Mouse (Mus musculus): ENCODE results near the gene Tshb.

The Tshb gene

GRCm38 (mm10) chr3:102782618-102783017 lies at the start of gene Tshb:
Gene Tshb, minus strand, starts transcription at chr3:102782718.
- DNase-seq (ENCODE audit: low spot score in 2 of 2) = no peak

DNA sequence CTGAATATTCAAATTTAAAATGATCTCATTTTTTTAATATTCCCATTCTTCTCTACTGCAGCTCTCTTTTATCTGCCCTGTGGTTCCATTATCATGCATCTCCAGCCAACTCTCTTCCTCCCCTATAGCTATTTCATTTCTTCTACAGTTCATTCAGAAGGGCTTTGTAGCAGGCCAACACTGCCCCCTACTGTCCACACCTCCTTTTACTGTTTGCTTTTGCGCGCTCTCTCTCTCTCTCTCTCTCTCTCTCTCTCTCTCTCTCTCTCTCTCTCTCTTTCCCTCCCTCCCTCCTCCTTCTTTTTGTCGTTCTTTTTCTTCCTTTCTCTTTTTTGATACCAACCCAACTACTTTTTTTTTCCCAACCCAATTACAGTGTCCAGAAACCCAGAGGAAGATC lies 21.4 kb upstream of the Tshb start:
- DNase-seq (ENCODE audit: low spot score in 2 of 2) = peak; percentile 62 to 85

- DNase-seq (ENCODE audit: low spot score in 2 of 2) = no peak
These were observed 4.9 kb upstream of the Tshb start for GRCm38 (mm10) chr3:102787369-102787768.

DNA sequence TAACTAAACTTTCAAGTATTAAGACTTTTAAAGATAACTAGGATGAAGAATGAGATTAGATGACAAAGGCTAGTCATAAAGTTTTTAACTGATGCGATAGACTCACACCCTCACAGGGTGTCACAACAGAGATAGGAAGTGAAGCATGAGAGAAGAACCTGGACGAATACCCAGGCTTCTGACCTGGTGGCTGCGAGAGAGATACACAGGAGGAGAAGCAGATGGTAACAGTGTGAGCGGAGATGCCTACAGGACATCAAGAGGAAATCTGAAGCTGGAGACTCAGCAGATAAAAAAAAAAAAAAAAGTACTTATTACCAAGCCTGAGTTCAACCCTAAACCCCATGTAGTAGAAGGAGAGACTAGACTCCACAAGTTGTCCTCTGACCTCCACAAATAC lies 9.5 kb downstream of the Tshb start:
- no peak for DNase-seq (ENCODE audit: low spot score in 2 of 2)

- DNase-seq (ENCODE audit: low spot score in 2 of 2) = no peak
These were observed 17.7 kb downstream of the Tshb start for GRCm38 (mm10) chr3:102764850-102765249.

GRCm38 (mm10) chr3:102763713-102764400 lies 18.7 kb downstream of the Tshb start:
- peak in 1 of 2 experiments; percentile 46 for DNase-seq (ENCODE audit: low spot score in 2 of 2)

GRCm38 (mm10) chr3:102762388-102762787 lies 20.1 kb downstream of the Tshb start:
- DNase-seq (ENCODE audit: low spot score in 2 of 2) = no peak

- DNase-seq (ENCODE audit: low spot score in 2 of 2) = no peak
These were observed 22.3 kb downstream of the Tshb start for GRCm38 (mm10) chr3:102760236-102760635.

DNA sequence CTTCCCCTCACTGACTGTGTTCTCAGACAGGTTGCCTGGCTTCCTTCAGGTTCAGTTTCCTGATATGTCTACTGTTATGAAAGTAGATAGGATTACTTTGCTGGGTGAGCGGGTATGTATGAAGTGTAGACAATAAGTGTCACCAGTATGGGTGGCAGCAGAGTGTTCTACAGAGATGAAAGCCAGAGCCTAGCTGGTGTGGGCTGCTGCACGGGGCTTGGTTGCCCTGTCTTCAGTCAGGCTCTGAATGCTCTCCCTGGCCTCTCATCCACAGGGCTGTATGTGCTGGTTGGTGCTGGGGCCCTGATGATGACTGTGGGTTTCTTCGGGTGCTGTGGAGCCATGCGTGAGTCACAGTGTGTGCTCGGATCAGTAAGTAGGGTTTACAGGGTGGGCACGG lies 25.5 kb downstream of the Tshb start:
- no peak for DNase-seq (ENCODE audit: low spot score in 2 of 2)

- DNase-seq (ENCODE audit: low spot score in 2 of 2) = peak in 1 of 2 experiments; percentile 25
These were observed 26.7 kb downstream of the Tshb start for GRCm38 (mm10) chr3:102755801-102756200.

DNA sequence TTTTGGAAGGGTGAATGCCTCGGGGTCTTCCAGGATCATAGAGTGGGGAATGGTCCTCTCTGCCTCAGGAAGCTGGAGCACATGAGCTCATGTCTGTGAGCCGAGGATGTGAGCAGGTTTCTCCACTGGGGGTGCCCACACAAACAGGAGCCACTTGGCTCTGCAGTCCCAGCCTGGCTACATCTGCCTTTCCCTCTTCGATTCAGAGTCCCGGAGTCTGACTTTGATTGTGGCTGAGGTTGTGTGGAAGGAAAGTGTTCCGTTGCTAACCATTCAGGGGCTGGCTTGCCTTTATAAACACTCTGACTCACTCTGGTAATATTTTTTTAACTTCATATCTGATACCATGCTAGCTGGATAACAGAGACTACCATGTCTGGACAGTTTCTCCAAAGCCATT lies 30.1 kb downstream of the Tshb start:
- no peak for DNase-seq (ENCODE audit: low spot score in 2 of 2)

- no peak for DNase-seq (ENCODE audit: low spot score in 2 of 2)
These were observed 30.5 kb downstream of the Tshb start for GRCm38 (mm10) chr3:102752053-102752452.

GRCm38 (mm10) chr3:102751536-102751935 lies 31.0 kb downstream of the Tshb start:
- no peak for DNase-seq (ENCODE audit: low spot score in 2 of 2)

DNA sequence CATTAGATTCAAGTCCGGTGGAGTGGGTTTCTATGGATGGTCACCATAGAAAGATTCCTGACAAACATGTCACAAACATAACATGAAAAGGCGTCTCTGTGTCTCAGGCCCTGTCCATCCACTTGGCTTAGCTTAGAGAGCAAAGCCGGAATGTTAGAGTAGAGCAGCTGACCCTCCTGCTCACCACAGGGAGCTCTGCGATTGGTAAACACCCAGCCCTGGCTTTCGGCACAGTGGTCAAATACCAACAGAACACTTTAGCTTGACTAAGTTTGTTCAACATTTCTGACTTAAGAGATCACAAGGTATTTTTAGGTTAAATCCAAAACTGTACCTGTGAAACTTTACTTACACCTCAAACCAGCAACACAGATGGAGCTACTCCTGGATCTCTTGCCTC lies 31.4 kb downstream of the Tshb start:
- no peak for DNase-seq (ENCODE audit: low spot score in 2 of 2)

DNA sequence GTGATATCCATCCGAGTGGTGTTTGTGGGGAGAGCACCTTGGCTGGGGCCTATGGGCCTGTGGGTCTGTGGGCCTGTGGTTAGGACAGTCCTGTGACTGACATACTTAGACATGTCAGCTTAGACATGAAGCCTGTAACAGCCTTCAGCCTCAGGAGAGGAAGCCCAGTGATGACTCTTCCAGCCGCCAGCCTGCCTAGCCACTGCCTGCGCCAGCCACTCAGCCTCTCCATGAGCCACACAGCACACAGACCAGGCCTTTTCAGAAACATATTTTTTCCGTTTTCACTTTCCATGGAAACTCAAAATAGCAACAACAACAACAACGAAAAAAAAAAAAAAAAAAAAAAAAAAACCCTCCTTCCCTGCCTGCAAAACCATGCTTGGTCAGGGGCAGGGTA lies 33.8 kb downstream of the Tshb start:
- DNase-seq (ENCODE audit: low spot score in 2 of 2) = no peak

- no peak for DNase-seq (ENCODE audit: low spot score in 2 of 2)
These were observed 34.5 kb downstream of the Tshb start for GRCm38 (mm10) chr3:102748038-102748437.

- no peak for DNase-seq (ENCODE audit: low spot score in 2 of 2)
These were observed 36.3 kb downstream of the Tshb start for GRCm38 (mm10) chr3:102746174-102746573.

DNA sequence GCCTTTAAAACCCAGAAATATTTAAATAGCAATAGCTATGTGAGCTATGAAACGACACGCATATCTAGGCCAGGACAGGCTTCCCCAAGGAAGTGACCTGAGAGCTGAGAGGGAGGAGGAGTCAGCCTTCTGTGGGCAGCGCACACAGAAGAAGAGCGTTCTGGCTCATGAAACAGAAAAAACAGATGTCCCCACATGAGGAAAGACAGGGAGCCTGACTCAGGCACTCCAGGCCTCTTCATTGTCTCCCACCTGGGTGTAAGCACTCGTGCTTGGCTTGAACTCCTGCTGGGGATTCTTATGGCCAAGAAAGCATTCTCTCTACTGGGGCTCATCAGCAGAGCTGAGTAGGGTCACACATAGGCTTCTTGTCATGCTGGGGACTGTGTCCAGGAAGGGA lies 37.9 kb downstream of the Tshb start:
- DNase-seq (ENCODE audit: low spot score in 2 of 2) = no peak

- no peak for DNase-seq (ENCODE audit: low spot score in 2 of 2)
These were observed 38.6 kb downstream of the Tshb start for GRCm38 (mm10) chr3:102743781-102744471.

DNA sequence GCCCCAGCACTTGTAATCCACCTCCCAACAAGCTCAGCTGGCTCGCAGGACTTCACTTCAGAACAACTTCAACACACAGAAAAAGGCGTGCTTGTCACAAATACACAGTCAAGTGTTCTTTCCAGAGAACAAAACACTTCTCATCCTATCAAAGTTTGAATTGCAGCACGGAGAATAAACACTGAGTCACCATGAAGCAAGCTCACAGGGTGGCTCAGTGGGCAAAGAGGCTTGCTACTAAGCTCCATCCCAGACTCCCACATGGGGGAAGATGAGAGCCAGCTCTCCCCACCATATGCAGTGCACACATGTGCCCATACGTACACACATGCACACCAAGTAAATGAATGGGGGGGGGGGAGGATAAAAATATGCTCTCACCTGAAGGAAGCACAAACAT lies 39.3 kb downstream of the Tshb start:
- DNase-seq (ENCODE audit: low spot score in 2 of 2) = no peak

GRCm38 (mm10) chr3:102742725-102743124 lies 39.8 kb downstream of the Tshb start:
- no peak for DNase-seq (ENCODE audit: low spot score in 2 of 2)

GRCm38 (mm10) chr3:102738926-102739325 lies 43.6 kb downstream of the Tshb start:
- no peak for DNase-seq (ENCODE audit: low spot score in 2 of 2)

GRCm38 (mm10) chr3:102738161-102738901 lies 44.2 kb downstream of the Tshb start:
- no peak for DNase-seq (ENCODE audit: low spot score in 2 of 2)

Measured in spleen, postnatal 4 days (tissue).